Mouse (Mus musculus) lung, embryonic 15.5 days (tissue): ENCODE measurements around the gene Dixdc1. TPM values are rescaled to one million over a fixed set of nuclear protein-coding genes. Genes with fewer than 3 reads are reported as not detected.
"Not testable (repeated sequence)": the region's sequence is repeated elsewhere in the genome, so short reads cannot be mapped to it uniquely, and the experiment has no call there.

ENCODE experiments used
- ATAC-seq: fragments of 200-750 bp; cut with Nextera tagmentation; 2 replicates; pipeline ENCODE4 v1.8.0; 2017; ENCODE audit warnings: moderate number of reproducible peaks, borderline replicate concordance; ENCODE audit not compliant: low FRiP score, low TSS enrichment; ENCODE audit errors: extremely low read depth
- H3K27ac ChIP-seq: fragments of 300-500 bp; sonication (generic); 2 replicates; pipeline ENCODE4 v1.5.1; 2015; ENCODE audit warnings: moderate library complexity, mild to moderate bottlenecking, inconsistent platforms
- H3K27me3 ChIP-seq: fragments of 300-500 bp; sonication (generic); 2 replicates; pipeline ENCODE4 v1.6.1; 2015; ENCODE audit warnings: inconsistent platforms
- H3K36me3 ChIP-seq: fragments of 300-500 bp; sonication (generic); 2 replicates; pipeline ENCODE4 v1.6.1; 2015; ENCODE audit warnings: inconsistent platforms
- H3K4me1 ChIP-seq: fragments of 300-500 bp; sonication (generic); 2 replicates; pipeline ENCODE4 v1.6.1; 2015; ENCODE audit warnings: inconsistent platforms
- H3K4me2 ChIP-seq: fragments of 300-500 bp; sonication (generic); 2 replicates; pipeline ENCODE4 v1.6.1; 2015; ENCODE audit warnings: inconsistent platforms, mild to moderate bottlenecking, moderate library complexity
- H3K4me3 ChIP-seq: fragments of 300-500 bp; sonication (generic); 2 replicates; pipeline ENCODE4 v1.5.1; 2015; ENCODE audit warnings: mild to moderate bottlenecking, inconsistent platforms
- H3K9ac ChIP-seq: fragments of 300-500 bp; sonication (generic); 2 replicates; pipeline ENCODE4 v1.6.1; 2015; ENCODE audit warnings: inconsistent platforms
- H3K9me3 ChIP-seq: fragments of 300-500 bp; sonication (generic); 2 replicates; pipeline ENCODE4 v1.6.1; 2016; ENCODE audit warnings: inconsistent platforms
- WGBS: fragments of 180-500 bp; shearing (Covaris S2); methylation state at CpG from one replicate; pipeline ENCODE4 v1.1.7; 2015; 5-methylcytosine and 5-hydroxymethylcytosine counted together
- polyA plus RNA-seq: library from polyadenylated mRNA; unstranded; fragments of >200 nt; fragmentation: Nextera tagmentation; extraction: Ambion mirVana; gene quantifications from 2 replicates; pipeline ENCODE4 v1.2.1, GENCODE M21; 2015

Gene Dixdc1
- polyA plus RNA-seq, 1 experiment from 2014 or later = 7.8 TPM

- Histone ChIP-seq H3K4me3 (peak within 1 kb of the TSS; percentile 69), H3K27me3 (no peaks in the 10 kb centered on the region), H3K4me2 (peak within 1 kb of the TSS; percentile 67), H3K9ac (peak within 1 kb of the TSS; percentile 72), H3K36me3 (peaks cover 7% of the 10 kb centered on the region), H3K9me3 (no peaks in the 10 kb centered on the region), H3K27ac (peak within 1 kb of the TSS; percentile 83), H3K4me1 (peaks cover 13% of the 10 kb centered on the region)
- ATAC-seq = peak; percentile 93
- 1% methylated on average over 63 of the region's 63 CpGs for WGBS
These were observed 79.7 kb downstream of the Dixdc1 start, which contains the start of gene Dlat for GRCm38 (mm10) chr9:50659392-50660217. Gene Dlat, minus strand, starts transcription at chr9:50659780.

DNA sequence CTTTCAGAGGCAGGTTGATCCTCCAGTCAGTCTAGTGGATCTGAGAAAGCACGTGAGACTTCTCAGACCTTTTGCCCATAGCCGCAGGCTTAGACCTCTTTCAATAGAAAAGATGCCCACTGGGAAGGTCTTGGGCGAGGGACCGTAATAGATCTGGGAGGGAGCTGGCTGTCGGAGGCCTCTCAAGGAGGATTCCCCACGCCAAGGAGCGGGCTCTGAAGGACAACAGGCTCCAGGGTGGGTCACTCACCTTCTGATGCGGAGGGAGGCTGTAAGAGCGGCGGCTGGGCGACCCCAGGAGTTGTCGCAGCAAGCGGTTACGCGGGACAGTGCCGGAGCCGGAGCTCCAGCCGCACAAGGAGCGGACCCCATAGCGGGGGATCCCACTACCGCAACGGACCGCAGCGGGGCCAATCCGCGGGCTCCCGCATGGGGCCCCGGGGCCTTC is 80.4 kb downstream of the Dixdc1 start:
- no peaks in the 10 kb centered on the region for H3K9me3 ChIP-seq
- H3K9ac ChIP-seq = peak overlapping the region; percentile 72
- H3K27ac ChIP-seq = peak overlapping the region; percentile 83
- H3K4me3 ChIP-seq = peak overlapping the region; percentile 69
- H3K27me3 ChIP-seq = no peaks in the 10 kb centered on the region
- peaks cover 13% of the 10 kb centered on the region for H3K4me1 ChIP-seq
- peak; percentile 36 for ATAC-seq
- whole genome bisulfite sequencing = 0% methylated on average over 28 of the region's 28 CpGs
- H3K36me3 ChIP-seq = peaks cover 7% of the 10 kb centered on the region
- peak overlapping the region; percentile 67 for H3K4me2 ChIP-seq

DNA sequence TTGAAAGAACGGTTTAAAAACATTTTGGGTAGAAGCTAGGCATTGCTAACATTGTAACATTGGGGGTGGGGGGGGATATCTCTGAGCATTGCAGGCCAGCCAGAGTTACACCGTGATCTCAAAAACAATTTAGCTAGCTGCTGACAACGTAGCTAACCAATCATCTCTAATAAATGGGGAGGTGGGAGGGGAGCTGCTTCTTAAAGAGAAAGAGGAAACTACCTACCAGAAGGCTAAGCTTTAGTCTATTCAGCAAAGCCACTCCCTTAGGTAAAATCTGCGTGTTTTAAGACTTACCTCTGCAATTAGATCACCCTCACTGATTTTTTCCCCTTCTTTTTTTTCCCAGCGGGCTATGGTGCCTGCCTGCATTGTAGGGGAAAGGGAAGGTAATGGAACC is 80.9 kb downstream of the Dixdc1 start:
- H3K36me3 ChIP-seq = peaks cover 12% of the 10 kb centered on the region
- H3K27ac ChIP-seq = no peak overlapping the region
- H3K9me3 ChIP-seq = no peaks in the 10 kb centered on the region
- H3K4me2 ChIP-seq = peak overlapping the region; percentile 67
- peaks cover 13% of the 10 kb centered on the region for H3K4me1 ChIP-seq
- H3K4me3 ChIP-seq = peak overlapping the region; percentile 69
- H3K9ac ChIP-seq = peak overlapping the region; percentile 72
- WGBS = 17% methylated on average over 5 of the region's 5 CpGs
- no peak for ATAC-seq
- H3K27me3 ChIP-seq = no peaks in the 10 kb centered on the region

DNA sequence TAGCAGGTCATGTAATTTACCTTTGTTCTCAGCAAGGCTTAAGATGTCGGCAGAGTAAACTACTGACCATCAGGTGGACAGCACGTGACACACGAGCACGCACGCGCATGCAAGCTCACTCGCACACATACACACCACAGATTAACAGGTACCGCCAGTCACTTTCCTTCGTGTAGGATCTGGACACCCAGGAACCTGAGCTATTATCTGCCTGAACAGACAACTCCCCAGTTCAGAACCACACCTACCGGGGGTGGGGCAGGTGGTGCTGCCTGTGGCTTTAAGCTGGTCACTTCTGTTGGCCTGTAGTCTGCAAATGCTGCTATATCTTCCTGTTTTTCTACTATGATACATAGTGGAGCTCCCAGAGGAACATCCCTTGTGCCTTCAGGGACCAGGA is 88.8 kb downstream of the Dixdc1 start:
- no peaks in the 10 kb centered on the region for H3K27me3 ChIP-seq
- no peak overlapping the region for H3K4me2 ChIP-seq
- H3K27ac ChIP-seq = no peak overlapping the region
- no peak for ATAC-seq
- 95% methylated on average over 10 of the region's 10 CpGs for WGBS
- H3K36me3 ChIP-seq = peaks cover 55% of the 10 kb centered on the region
- no peaks in the 10 kb centered on the region for H3K4me1 ChIP-seq
- no peak overlapping the region for H3K4me3 ChIP-seq
- no peak overlapping the region for H3K9ac ChIP-seq
- no peaks in the 10 kb centered on the region for H3K9me3 ChIP-seq

DNA sequence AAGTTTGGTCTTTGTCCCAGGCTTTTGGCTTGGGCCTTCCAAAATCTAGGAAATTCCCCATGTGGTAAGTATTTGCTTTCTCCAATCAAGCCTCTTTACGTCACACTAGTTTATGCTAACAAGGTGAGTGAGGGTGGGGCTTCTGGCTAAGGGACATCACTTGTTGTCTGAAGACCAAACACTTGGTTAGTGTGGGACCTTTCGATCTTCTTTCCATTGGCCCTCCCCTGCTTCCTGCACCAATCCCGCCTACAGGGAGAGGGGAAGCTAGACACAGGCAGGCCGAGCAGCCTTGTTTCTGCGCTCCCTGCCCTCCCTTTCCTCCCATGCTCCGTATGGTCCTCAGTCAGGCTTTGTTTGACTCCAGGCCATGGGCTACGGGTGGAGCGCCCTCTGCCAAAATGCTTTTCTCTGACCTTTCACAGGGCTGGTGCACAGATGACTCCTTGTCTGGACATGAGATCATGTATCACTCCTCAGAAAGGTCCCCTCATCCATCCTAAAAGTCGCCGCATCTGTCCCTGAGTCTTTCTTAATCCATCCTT is 92.4 kb downstream of the Dixdc1 start:
- Histone ChIP-seq H3K9ac (no peak overlapping the region), H3K4me2 (no peak overlapping the region), H3K27me3 (no peaks in the 10 kb centered on the region), H3K4me1 (no peaks in the 10 kb centered on the region), H3K4me3 (no peak overlapping the region), H3K9me3 (no peaks in the 10 kb centered on the region), H3K36me3 (peaks cover 66% of the 10 kb centered on the region), H3K27ac (no peak overlapping the region)
- no peak for ATAC-seq
- 81% methylated on average over 10 of the region's 10 CpGs for WGBS

GRCm38 (mm10) chr9:50634270-50634669 is 105.0 kb downstream of the Dixdc1 start:
- WGBS = 90% methylated on average over 11 of the region's 11 CpGs
- H3K27ac ChIP-seq = no peak overlapping the region

DNA sequence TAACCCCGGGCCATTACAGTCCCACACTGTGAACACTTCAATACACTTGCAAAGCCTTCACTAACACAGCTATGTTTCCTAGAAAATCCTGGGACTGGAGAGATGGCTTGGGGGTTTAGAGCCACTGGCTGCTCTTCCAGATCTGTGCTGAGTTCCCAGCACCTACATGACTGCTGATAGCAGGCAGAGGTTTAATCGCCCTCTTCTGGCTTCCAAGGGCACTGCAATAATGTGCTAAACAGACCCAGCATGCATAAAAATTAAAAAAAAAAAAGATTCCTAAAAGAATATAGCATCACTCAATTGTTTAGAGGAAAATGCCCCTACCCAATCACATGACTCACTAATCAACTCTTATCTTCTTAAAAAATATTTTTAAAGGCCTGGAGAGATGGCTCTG is 106.3 kb downstream of the Dixdc1 start:
- WGBS = 59% methylated on average over 2 of the region's 2 CpGs
- no peaks in the 10 kb centered on the region for H3K27me3 ChIP-seq
- peaks cover 34% of the 10 kb centered on the region for H3K36me3 ChIP-seq

More at GRCm38 (mm10) chr9:50634270-50634669, 105.0 kb downstream of the Dixdc1 start:
- no peak for ATAC-seq
- no peaks in the 10 kb centered on the region for H3K27me3 ChIP-seq
- no peaks in the 10 kb centered on the region for H3K4me1 ChIP-seq
- H3K4me3 ChIP-seq = no peak overlapping the region
- no peak overlapping the region for H3K9ac ChIP-seq
- peaks cover 41% of the 10 kb centered on the region for H3K36me3 ChIP-seq
- H3K9me3 ChIP-seq = no peaks in the 10 kb centered on the region
- H3K4me2 ChIP-seq = no peak overlapping the region

GRCm38 (mm10) chr9:50632016-50632688 is 107.2 kb downstream of the Dixdc1 start:
- H3K9me3 ChIP-seq = no peaks in the 10 kb centered on the region
- peaks cover 28% of the 10 kb centered on the region for H3K36me3 ChIP-seq
- 85% methylated on average over 6 of the region's 6 CpGs for WGBS
- no peak overlapping the region for H3K4me3 ChIP-seq
- no peak for ATAC-seq
- no peak overlapping the region for H3K4me2 ChIP-seq
- no peaks in the 10 kb centered on the region for H3K4me1 ChIP-seq
- no peaks in the 10 kb centered on the region for H3K27me3 ChIP-seq
- H3K27ac ChIP-seq = no peak overlapping the region
- H3K9ac ChIP-seq = no peak overlapping the region

More for the DNA sequence above, 106.3 kb downstream of the Dixdc1 start:
- Histone ChIP-seq H3K4me1 (no peaks in the 10 kb centered on the region), H3K9ac (no peak overlapping the region), H3K4me2 (no peak overlapping the region), H3K4me3 (no peak overlapping the region), H3K27ac (no peak overlapping the region), H3K9me3 (no peaks in the 10 kb centered on the region)
- ATAC-seq = no peak

DNA sequence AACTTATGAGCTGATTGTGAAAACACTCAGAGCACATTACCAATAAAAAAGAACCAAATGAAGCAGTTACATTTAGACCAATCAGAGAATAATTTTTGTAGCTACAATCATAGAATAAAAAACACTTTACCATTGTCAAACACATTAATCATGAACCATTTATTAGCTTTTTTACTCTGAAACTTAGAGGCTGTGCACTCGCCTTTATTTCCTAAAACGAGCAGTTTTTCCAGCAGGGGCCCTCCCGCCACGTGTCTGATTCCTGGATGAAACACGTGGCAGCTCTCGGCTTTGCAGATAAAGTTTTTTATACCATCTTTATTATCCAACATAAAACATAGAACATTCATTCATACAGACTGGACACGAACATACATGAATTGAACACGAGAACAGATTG is 108.4 kb downstream of the Dixdc1 start:
- H3K27ac ChIP-seq, H3K4me1 ChIP-seq, H3K9me3 ChIP-seq, H3K4me3 ChIP-seq, H3K4me2 ChIP-seq, ATAC-seq, H3K9ac ChIP-seq, H3K27me3 ChIP-seq: not testable (repeated sequence)
- WGBS = 91% methylated on average over 6 of the region's 8 CpGs
- peaks cover 18% of the 10 kb centered on the region for H3K36me3 ChIP-seq

GRCm38 (mm10) chr9:50617794-50618330 is 121.5 kb downstream of the Dixdc1 start:
- Histone ChIP-seq H3K9me3 (no peaks in the 10 kb centered on the region), H3K9ac (no peak overlapping the region), H3K27ac (no peak overlapping the region), H3K27me3 (no peaks in the 10 kb centered on the region), H3K36me3 (peaks cover 21% of the 10 kb centered on the region), H3K4me3 (peak overlapping the region; percentile 100), H3K4me1 (peaks cover 15% of the 10 kb centered on the region), H3K4me2 (peak overlapping the region; percentile 70)
- 56% methylated on average over 9 of the region's 9 CpGs for WGBS
- no peak for ATAC-seq

GRCm38 (mm10) chr9:50616766-50617603 is 122.3 kb downstream of the Dixdc1 start, which contains the start of the genes Pih1d2 and Nkapd1:
Gene Pih1d2, plus strand, starts transcription at chr9:50617321.
Gene Nkapd1, minus strand, starts transcription at chr9:50617464.
- H3K9ac ChIP-seq = peak within 1 kb of the TSS; percentile 100
- peaks cover 29% of the 10 kb centered on the region for H3K36me3 ChIP-seq
- H3K9me3 ChIP-seq = no peaks in the 10 kb centered on the region
- peak within 1 kb of the TSS; percentile 70 for H3K4me2 ChIP-seq
- peak within 1 kb of the TSS; percentile 96 for H3K27ac ChIP-seq
- under 1% methylated on average over 78 of the region's 81 CpGs for WGBS
- H3K27me3 ChIP-seq = no peaks in the 10 kb centered on the region
- peak within 1 kb of the TSS; percentile 100 for H3K4me3 ChIP-seq
- peaks cover 15% of the 10 kb centered on the region for H3K4me1 ChIP-seq
- ATAC-seq = peak; percentile 94
